Mouse (Mus musculus) liver, postnatal 0 days (tissue): ENCODE measurements around the gene Foxred1.

Source experiments
- CTCF ChIP-seq: sonication (generic); IDR thresholded peaks from 2 replicates; pipeline ENCODE4 v1.5.1; 2016; ENCODE audit warnings: antibody characterized with exemption, low read depth
- EP300 ChIP-seq: IDR thresholded peaks from 2 replicates; pipeline ENCODE4 v1.6.1; 2016; ENCODE audit warnings: antibody characterized with exemption, low read depth, mild to moderate bottlenecking

DNA sequence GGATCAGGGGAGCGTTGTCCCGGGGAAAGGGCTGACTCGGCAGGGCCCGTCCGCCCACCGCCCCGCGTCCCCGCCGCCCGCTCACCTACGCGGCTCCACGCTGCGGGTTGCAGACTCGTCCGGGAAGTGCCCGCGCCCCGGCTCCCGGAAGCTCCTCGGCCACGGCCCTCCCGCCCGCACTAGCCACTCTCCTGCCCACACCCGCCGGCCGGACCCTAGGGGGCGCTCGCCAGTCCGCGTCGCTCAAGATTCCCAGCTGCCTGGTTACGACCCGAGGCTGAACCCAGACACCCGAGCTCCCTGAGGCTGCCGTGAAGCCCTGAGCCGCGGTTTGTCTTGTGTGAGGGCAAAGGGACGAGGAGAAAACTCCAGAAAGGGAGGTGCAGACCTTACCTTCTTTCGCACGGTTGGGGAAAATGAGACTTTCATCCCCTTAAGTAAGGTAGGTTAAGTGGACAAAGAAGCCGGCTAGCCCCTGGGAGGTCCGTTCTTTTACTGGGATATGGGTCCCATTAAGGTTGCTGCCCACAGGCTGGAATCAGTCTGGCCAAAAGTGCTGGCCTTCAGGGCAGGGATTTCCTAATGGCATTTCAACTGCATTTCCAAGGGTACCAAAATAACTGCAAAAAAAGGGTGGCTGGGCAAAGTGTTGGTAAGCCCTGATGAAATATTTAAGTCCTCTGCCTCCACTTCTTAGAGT lies 10.9 kb downstream of the Foxred1 start, which contains the start of the genes Srpr and Tirap:
- no peak for TF ChIP-seq EP300
- TF ChIP-seq CTCF, result peak; percentile 97
